Mouse (Mus musculus) neural tube, embryonic 12.5 days (tissue): ENCODE results near the gene Foxp2. TPM values are rescaled to one million over a fixed set of nuclear protein-coding genes. Genes with fewer than 3 reads are reported as not detected.

ENCODE experiments used
- ATAC-seq: fragments of 200-750 bp; cut with Nextera tagmentation; 2 replicates; pipeline ENCODE4 v1.8.0; 2017; ENCODE audit warnings: low read depth, mild to moderate bottlenecking, moderate TSS enrichment, moderate library complexity; ENCODE audit not compliant: low FRiP score
- H3K27ac ChIP-seq: fragments of 300-500 bp; sonication (generic); 2 replicates; pipeline ENCODE4 v1.5.1; 2016
- H3K27me3 ChIP-seq: fragments of 300-500 bp; sonication (generic); replicated peaks from 2 replicates; pipeline ENCODE4 v1.6.1; 2016; ENCODE audit warnings: mild to moderate bottlenecking
- H3K36me3 ChIP-seq: fragments of 300-500 bp; sonication (generic); 2 replicates; pipeline ENCODE4 v1.6.1; 2016; ENCODE audit warnings: mild to moderate bottlenecking
- H3K4me1 ChIP-seq: fragments of 300-500 bp; sonication (generic); 2 replicates; pipeline ENCODE4 v1.6.1; 2016
- H3K4me2 ChIP-seq: fragments of 300-500 bp; sonication (generic); replicated peaks from 2 replicates; pipeline ENCODE4 v1.6.1; 2016; ENCODE audit warnings: mild to moderate bottlenecking
- H3K4me3 ChIP-seq: fragments of 300-500 bp; sonication (generic); 2 replicates; pipeline ENCODE4 v1.5.1; 2016
- H3K9ac ChIP-seq: fragments of 300-500 bp; sonication (generic); 2 replicates; pipeline ENCODE4 v1.6.1; 2016; ENCODE audit warnings: mild to moderate bottlenecking
- H3K9me3 ChIP-seq: fragments of 300-500 bp; sonication (generic); 2 replicates; pipeline ENCODE4 v1.6.1; 2016; ENCODE audit warnings: mild to moderate bottlenecking
- WGBS: fragments of 180-500 bp; shearing (Covaris S2); methylation state at CpG from one replicate; pipeline ENCODE4 v1.1.7; 2016; 5-methylcytosine and 5-hydroxymethylcytosine counted together
- polyA plus RNA-seq: library from polyadenylated mRNA; unstranded; fragments of >200 nt; fragmentation: Nextera tagmentation; extraction: Ambion mirVana; gene quantifications from 2 replicates; pipeline ENCODE4 v1.2.1, GENCODE M21; 2016

The Foxp2 gene
- polyA plus RNA-seq, 1 experiment from 2014 or later: 27.4 TPM

- H3K36me3 ChIP-seq: no peaks in the 10 kb centered on the region
- H3K27me3 ChIP-seq: no peaks in the 10 kb centered on the region
- H3K4me2 ChIP-seq: no peak overlapping the region
- ATAC-seq: no peak
- no peaks in the 10 kb centered on the region for H3K4me1 ChIP-seq
- no peaks in the 10 kb centered on the region for H3K9me3 ChIP-seq
- no peak overlapping the region for H3K4me3 ChIP-seq
- H3K27ac ChIP-seq: no peak overlapping the region
- no peak overlapping the region for H3K9ac ChIP-seq
Observed at GRCm38 (mm10) chr6:14922704-14923103, 21.6 kb downstream of the Foxp2 start.

DNA sequence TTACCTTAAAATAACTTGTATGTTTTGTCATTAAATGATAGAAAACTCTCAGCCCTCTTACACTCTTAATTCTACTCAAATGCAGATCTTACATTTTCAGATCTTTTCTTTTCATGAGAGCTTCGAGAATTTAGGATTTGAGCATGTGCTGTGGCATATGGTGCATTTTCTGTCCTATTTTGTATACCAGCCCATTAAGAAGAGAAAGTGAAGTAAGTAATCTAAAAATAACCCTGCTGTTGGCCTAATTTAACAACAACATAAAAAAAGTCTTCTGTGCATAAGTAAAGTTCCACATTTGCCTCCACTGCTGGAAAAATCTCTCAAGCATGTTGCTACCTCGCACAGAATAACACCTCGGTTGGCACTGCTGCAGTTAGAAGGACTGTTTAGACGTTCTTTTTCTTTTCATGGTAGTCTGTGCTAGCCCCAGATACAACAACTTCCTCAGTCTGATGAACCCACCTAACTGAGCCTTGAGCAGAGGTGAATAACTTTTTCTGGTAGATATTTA lies 23.9 kb downstream of the Foxp2 start:
- Histone ChIP-seq H3K4me2 (no peak overlapping the region), H3K36me3 (no peaks in the 10 kb centered on the region), H3K27me3 (no peaks in the 10 kb centered on the region), H3K27ac (no peak overlapping the region), H3K9me3 (no peaks in the 10 kb centered on the region), H3K4me1 (no peaks in the 10 kb centered on the region), H3K4me3 (no peak overlapping the region), H3K9ac (no peak overlapping the region)
- no peak for ATAC-seq
- WGBS: 87% methylated on average over 4 of the region's 4 CpGs

GRCm38 (mm10) chr6:14951060-14951459 lies 49.9 kb downstream of the Foxp2 start:
- Histone ChIP-seq H3K4me1 (no peaks in the 10 kb centered on the region), H3K9ac (no peak overlapping the region), H3K27ac (no peak overlapping the region), H3K4me3 (no peak overlapping the region), H3K4me2 (no peak overlapping the region), H3K36me3 (no peaks in the 10 kb centered on the region), H3K27me3 (no peaks in the 10 kb centered on the region), H3K9me3 (no peaks in the 10 kb centered on the region)
- 88% methylated on average over 6 of the region's 6 CpGs for WGBS
- ATAC-seq: no peak

DNA sequence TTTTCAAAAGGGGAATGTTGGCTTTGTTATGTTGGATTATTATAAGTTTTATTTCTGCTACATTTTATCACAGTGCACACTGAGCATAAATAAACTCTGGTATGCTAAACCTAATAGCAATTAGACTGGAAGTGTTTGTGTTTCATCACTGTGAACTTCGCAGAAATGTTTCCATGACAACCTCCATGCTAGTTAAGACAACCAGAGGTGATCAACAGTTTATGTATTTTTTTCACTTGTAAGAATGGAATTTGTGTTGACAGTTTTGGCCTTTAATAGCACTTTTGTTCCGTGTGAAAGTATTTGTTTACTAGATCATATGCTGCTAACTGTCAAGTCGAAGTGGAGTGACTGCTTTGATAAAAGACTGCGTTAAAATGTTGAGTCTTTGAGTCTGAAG lies 51.6 kb downstream of the Foxp2 start:
- no peaks in the 10 kb centered on the region for H3K27me3 ChIP-seq
- no peak overlapping the region for H3K9ac ChIP-seq
- no peaks in the 10 kb centered on the region for H3K4me1 ChIP-seq
- WGBS: 54% methylated on average over 4 of the region's 4 CpGs
- no peaks in the 10 kb centered on the region for H3K36me3 ChIP-seq
- H3K27ac ChIP-seq: no peak overlapping the region
- no peaks in the 10 kb centered on the region for H3K9me3 ChIP-seq
- ATAC-seq: no peak
- no peak overlapping the region for H3K4me2 ChIP-seq
- no peak overlapping the region for H3K4me3 ChIP-seq

DNA sequence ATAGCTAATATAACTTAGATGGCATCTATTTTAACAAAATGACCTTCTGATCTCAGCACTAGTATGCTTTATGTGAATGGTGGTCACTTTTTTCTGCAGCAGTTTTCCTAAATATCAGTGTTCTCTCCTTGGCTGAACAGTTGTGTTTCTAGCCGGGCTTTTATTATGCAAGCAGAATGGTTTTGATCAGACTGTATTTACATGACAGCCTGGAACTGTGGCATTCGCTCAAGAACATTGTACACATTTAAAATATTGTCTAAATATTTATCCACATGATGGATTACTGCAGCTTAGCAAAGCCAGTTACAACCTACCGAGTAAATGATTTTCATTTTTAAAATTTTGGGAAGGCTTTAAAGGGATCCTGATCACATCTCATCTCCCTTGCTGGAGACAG lies 75.9 kb downstream of the Foxp2 start:
- no peak overlapping the region for H3K4me2 ChIP-seq
- H3K9me3 ChIP-seq: no peaks in the 10 kb centered on the region
- no peaks in the 10 kb centered on the region for H3K36me3 ChIP-seq
- no peak overlapping the region for H3K27ac ChIP-seq
- 73% methylated on average over 3 of the region's 3 CpGs for WGBS
- no peak overlapping the region for H3K4me3 ChIP-seq
- H3K9ac ChIP-seq: no peak overlapping the region
- ATAC-seq: no peak
- no peaks in the 10 kb centered on the region for H3K27me3 ChIP-seq
- H3K4me1 ChIP-seq: no peaks in the 10 kb centered on the region

DNA sequence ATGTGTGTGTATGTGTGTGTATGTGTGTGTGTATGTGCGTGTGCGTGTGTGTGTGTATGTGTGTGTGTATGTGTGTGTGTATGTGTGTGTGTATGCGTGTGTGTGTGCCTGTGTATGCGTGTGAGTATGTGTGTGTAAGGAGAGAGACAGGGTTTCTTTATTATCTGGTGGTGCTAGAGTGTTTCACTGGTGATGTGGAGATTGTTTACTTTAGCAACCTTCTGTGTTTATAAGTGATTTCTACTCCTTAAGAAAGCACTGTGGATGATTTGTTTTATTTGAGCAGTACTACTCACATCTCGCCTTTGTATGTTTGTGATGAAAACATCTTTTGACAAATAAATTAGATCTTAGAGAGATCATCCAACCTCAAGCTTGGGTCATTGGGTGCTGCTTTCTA lies 77.1 kb downstream of the Foxp2 start:
- H3K9ac ChIP-seq: no peak overlapping the region
- no peaks in the 10 kb centered on the region for H3K4me1 ChIP-seq
- ATAC-seq: no peak
- H3K9me3 ChIP-seq: no peaks in the 10 kb centered on the region
- no peaks in the 10 kb centered on the region for H3K27me3 ChIP-seq
- no peak overlapping the region for H3K4me2 ChIP-seq
- no peak overlapping the region for H3K4me3 ChIP-seq
- 86% methylated on average over 5 of the region's 5 CpGs for WGBS
- H3K27ac ChIP-seq: no peak overlapping the region
- no peaks in the 10 kb centered on the region for H3K36me3 ChIP-seq

- no peak overlapping the region for H3K9ac ChIP-seq
- H3K4me2 ChIP-seq: no peak overlapping the region
- no peak overlapping the region for H3K4me3 ChIP-seq
- no peaks in the 10 kb centered on the region for H3K27me3 ChIP-seq
- ATAC-seq: no peak
- no peak overlapping the region for H3K27ac ChIP-seq
- 92% methylated on average over 1 of the region's 1 CpGs for WGBS
- H3K36me3 ChIP-seq: no peaks in the 10 kb centered on the region
- H3K9me3 ChIP-seq: no peaks in the 10 kb centered on the region
- no peaks in the 10 kb centered on the region for H3K4me1 ChIP-seq
Observed at GRCm38 (mm10) chr6:15008113-15008512, 107.0 kb downstream of the Foxp2 start.

DNA sequence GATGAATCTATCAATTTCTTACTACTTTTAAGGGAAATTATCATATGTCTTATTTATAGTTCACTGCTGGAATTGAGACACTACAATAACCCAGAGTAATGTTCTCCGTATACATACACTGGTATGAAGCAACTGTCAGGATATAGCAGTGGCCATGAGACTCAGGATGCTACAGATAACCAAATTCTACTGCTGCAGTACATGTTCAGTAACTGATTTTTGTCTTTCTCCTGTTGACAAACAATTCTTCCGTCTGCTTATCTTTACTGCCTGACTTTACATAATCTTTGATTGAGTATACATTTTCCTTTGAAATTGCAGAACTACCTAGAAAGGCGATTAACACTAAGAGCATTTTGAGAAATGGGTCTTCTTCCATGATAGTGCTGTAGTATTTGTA lies 127.3 kb downstream of the Foxp2 start:
- H3K9ac ChIP-seq: no peak overlapping the region
- H3K4me3 ChIP-seq: no peak overlapping the region
- H3K9me3 ChIP-seq: no peaks in the 10 kb centered on the region
- H3K4me1 ChIP-seq: no peaks in the 10 kb centered on the region
- H3K36me3 ChIP-seq: no peaks in the 10 kb centered on the region
- no peak overlapping the region for H3K27ac ChIP-seq
- no peaks in the 10 kb centered on the region for H3K27me3 ChIP-seq
- ATAC-seq: no peak
- no peak overlapping the region for H3K4me2 ChIP-seq
- 92% methylated on average over 3 of the region's 3 CpGs for WGBS

DNA sequence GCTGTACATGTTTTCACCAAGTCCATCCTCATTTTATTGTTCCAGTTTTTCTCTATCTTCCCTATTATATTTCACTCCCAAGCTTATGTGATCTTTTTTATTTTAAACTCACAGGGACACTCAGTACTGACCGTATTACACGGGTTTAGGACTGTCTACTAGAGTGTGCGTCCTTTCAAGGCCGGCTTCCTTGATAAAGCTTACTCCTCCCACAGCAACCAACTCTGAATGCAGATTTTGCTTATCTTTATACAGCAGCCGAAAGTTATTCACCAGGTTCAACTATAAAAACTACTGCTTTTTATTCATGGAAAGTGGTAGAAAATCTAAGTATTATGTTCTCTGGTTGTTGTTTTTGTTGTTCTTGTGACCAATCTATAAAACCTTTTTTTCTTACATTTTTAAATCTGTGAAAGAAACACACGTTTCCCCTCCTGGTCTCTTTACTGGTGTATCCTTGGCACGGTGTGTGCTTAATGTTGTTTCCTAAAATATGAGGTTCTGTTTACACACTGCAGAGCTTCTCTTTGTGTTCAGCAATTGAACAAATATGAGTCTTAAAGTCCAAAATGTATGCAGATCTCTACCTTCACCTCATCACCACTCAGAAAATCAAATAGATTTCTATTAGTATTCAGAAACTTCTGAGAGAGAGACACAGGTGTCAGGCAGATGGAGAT lies 128.4 kb downstream of the Foxp2 start:
- no peak overlapping the region for H3K4me2 ChIP-seq
- no peaks in the 10 kb centered on the region for H3K36me3 ChIP-seq
- no peak for ATAC-seq
- no peak overlapping the region for H3K4me3 ChIP-seq
- 84% methylated on average over 7 of the region's 7 CpGs for WGBS
- H3K4me1 ChIP-seq: no peaks in the 10 kb centered on the region
- H3K27me3 ChIP-seq: no peaks in the 10 kb centered on the region
- no peak overlapping the region for H3K27ac ChIP-seq
- no peak overlapping the region for H3K9ac ChIP-seq
- no peaks in the 10 kb centered on the region for H3K9me3 ChIP-seq

DNA sequence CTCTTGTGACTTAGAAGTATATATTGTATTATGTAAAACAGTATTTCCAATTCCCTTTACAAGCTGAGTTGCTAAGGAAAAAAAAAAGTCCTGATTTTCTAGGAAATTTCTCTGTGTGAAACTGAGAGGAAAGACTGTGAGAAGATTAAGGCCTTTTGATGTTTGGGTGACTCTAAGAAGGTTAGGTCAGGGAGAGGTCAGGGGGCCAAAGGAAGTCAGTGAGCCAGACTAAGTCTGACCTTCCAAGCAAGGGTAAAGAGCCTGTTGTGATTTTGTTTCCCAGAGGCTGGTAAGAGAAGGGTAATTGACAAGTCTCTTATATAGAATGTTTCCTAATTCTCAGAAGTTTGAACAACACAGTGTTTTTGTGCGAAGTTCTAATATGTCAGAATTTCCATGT lies 162.1 kb downstream of the Foxp2 start:
- no peak overlapping the region for H3K4me2 ChIP-seq
- no peaks in the 10 kb centered on the region for H3K36me3 ChIP-seq
- WGBS: 25% methylated on average over 1 of the region's 1 CpGs
- no peak overlapping the region for H3K4me3 ChIP-seq
- no peak for ATAC-seq
- no peak overlapping the region for H3K27ac ChIP-seq
- no peaks in the 10 kb centered on the region for H3K27me3 ChIP-seq
- no peaks in the 10 kb centered on the region for H3K9me3 ChIP-seq
- H3K4me1 ChIP-seq: no peaks in the 10 kb centered on the region
- H3K9ac ChIP-seq: no peak overlapping the region

DNA sequence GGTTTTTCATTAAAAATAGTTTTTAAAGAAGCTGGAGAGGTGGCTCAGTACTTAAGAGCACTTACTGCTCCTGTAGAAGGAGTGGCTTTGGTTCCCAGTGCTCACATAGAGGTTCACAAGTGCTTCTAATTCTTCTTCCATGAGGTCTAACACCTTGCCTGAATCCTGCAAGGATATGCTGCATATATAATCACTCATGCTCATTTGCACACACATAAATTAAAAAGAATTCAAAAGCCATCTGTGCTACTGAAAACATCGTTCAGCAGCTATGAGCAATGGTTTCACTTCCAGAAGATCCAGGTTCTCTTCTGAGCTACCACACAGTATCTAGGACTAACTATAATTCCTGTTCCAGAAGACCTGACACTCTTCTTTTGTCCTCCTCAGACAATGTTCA lies 200.4 kb downstream of the Foxp2 start:
- 78% methylated on average over 1 of the region's 1 CpGs for WGBS
- no peak for ATAC-seq

GRCm38 (mm10) chr6:15120916-15121315 lies 219.8 kb downstream of the Foxp2 start:
- WGBS: 60% methylated on average over 5 of the region's 5 CpGs
- Histone ChIP-seq H3K9ac (no peak overlapping the region), H3K27ac (no peak overlapping the region), H3K9me3 (no peaks in the 10 kb centered on the region), H3K4me3 (no peak overlapping the region), H3K36me3 (no peaks in the 10 kb centered on the region), H3K27me3 (no peaks in the 10 kb centered on the region), H3K4me1 (no peaks in the 10 kb centered on the region), H3K4me2 (no peak overlapping the region)
- ATAC-seq: 0 out of 2 replicates have a peak, but pooled peaks have one; percentile 61

More for the DNA sequence above, 200.4 kb downstream of the Foxp2 start:
- Histone ChIP-seq H3K36me3 (no peaks in the 10 kb centered on the region), H3K27ac (no peak overlapping the region), H3K4me3 (no peak overlapping the region), H3K4me2 (no peak overlapping the region), H3K4me1 (no peaks in the 10 kb centered on the region), H3K9ac (no peak overlapping the region), H3K9me3 (no peaks in the 10 kb centered on the region), H3K27me3 (no peaks in the 10 kb centered on the region)

- no peaks in the 10 kb centered on the region for H3K4me1 ChIP-seq
- no peaks in the 10 kb centered on the region for H3K36me3 ChIP-seq
- no peak overlapping the region for H3K9ac ChIP-seq
- H3K27ac ChIP-seq: no peak overlapping the region
- H3K4me3 ChIP-seq: no peak overlapping the region
- H3K4me2 ChIP-seq: no peak overlapping the region
- H3K27me3 ChIP-seq: no peaks in the 10 kb centered on the region
- no peaks in the 10 kb centered on the region for H3K9me3 ChIP-seq
- no peak for ATAC-seq
Observed at GRCm38 (mm10) chr6:15121339-15121738, 220.2 kb downstream of the Foxp2 start.
